Mouse (Mus musculus) midbrain, embryonic 12.5 days (tissue): ENCODE measurements around the gene Setd1a. TPM values are rescaled to one million over a fixed set of nuclear protein-coding genes. Genes with fewer than 3 reads are reported as not detected.

Source experiments
- ATAC-seq: fragments of 200-750 bp; cut with Nextera tagmentation; 2 replicates; pipeline ENCODE4 v1.8.0; 2017; ENCODE audit warnings: low read depth, moderate TSS enrichment, moderate library complexity; ENCODE audit not compliant: low FRiP score
- H3K27ac ChIP-seq: fragments of 300-500 bp; sonication (generic); replicated peaks from 2 replicates; pipeline ENCODE4 v1.5.1; 2016; ENCODE audit warnings: mild to moderate bottlenecking
- H3K27me3 ChIP-seq: fragments of 300-500 bp; sonication (generic); 2 replicates; pipeline ENCODE4 v1.6.1; 2016; ENCODE audit warnings: mild to moderate bottlenecking
- H3K36me3 ChIP-seq: fragments of 300-500 bp; sonication (generic); 2 replicates; pipeline ENCODE4 v1.6.1; 2016
- H3K4me1 ChIP-seq: fragments of 300-500 bp; sonication (generic); 2 replicates; pipeline ENCODE4 v1.6.1; 2016
- H3K4me2 ChIP-seq: fragments of 300-500 bp; sonication (generic); replicated peaks from 2 replicates; pipeline ENCODE4 v1.6.1; 2016; ENCODE audit warnings: mild to moderate bottlenecking, moderate library complexity
- H3K4me3 ChIP-seq: fragments of 300-500 bp; sonication (generic); 2 replicates; pipeline ENCODE4 v1.5.1; 2016; ENCODE audit warnings: mild to moderate bottlenecking
- H3K9ac ChIP-seq: fragments of 300-500 bp; sonication (generic); replicated peaks from 2 replicates; pipeline ENCODE4 v1.6.1; 2016; ENCODE audit warnings: mild to moderate bottlenecking, moderate library complexity
- H3K9me3 ChIP-seq: fragments of 300-500 bp; sonication (generic); 2 replicates; pipeline ENCODE4 v1.6.1; 2016; ENCODE audit warnings: mild to moderate bottlenecking
- WGBS: fragments of 180-500 bp; shearing (Covaris S2); methylation state at CpG from one replicate; pipeline ENCODE4 v1.1.7; 2016; 5-methylcytosine and 5-hydroxymethylcytosine counted together
- polyA plus RNA-seq: library from polyadenylated mRNA; unstranded; fragments of >200 nt; fragmentation: Nextera tagmentation; extraction: Ambion mirVana; gene quantifications from 2 replicates; pipeline ENCODE4 v1.2.1, GENCODE M21; 2016

Setd1a gene
- polyA plus RNA-seq, 1 experiment from 2014 or later = 22.9 TPM

- Histone ChIP-seq H3K4me2 (no peak overlapping the region), H3K36me3 (peaks cover 76% of the 10 kb centered on the region), H3K27ac (no peak overlapping the region), H3K4me1 (peaks cover 13% of the 10 kb centered on the region), H3K4me3 (no peak overlapping the region), H3K27me3 (no peaks in the 10 kb centered on the region), H3K9me3 (no peaks in the 10 kb centered on the region), H3K9ac (no peak overlapping the region; the same call in 1 of the 2 replicates)
- no peak for ATAC-seq
- WGBS = 85% methylated on average over 19 of the region's 19 CpGs
Measured at GRCm38 (mm10) chr7:127750131-127751127, 26.0 kb upstream of the Setd1a start.

GRCm38 (mm10) chr7:127751619-127752018 lies 24.9 kb upstream of the Setd1a start:
- no peaks in the 10 kb centered on the region for H3K9me3 ChIP-seq
- no peak overlapping the region for H3K27ac ChIP-seq
- ATAC-seq = no peak
- H3K4me2 ChIP-seq = no peak overlapping the region
- no peak overlapping the region for H3K4me3 ChIP-seq
- H3K27me3 ChIP-seq = no peaks in the 10 kb centered on the region
- H3K9ac ChIP-seq = no peak overlapping the region
- H3K36me3 ChIP-seq = peaks cover 88% of the 10 kb centered on the region
- peaks cover 15% of the 10 kb centered on the region for H3K4me1 ChIP-seq
- WGBS = 94% methylated on average over 5 of the region's 5 CpGs

- Histone ChIP-seq H3K9me3 (no peaks in the 10 kb centered on the region), H3K27ac (no peak overlapping the region), H3K27me3 (no peaks in the 10 kb centered on the region), H3K4me1 (peaks cover 16% of the 10 kb centered on the region), H3K9ac (no peak overlapping the region), H3K36me3 (peaks cover 93% of the 10 kb centered on the region), H3K4me2 (no peak overlapping the region), H3K4me3 (no peak overlapping the region)
- WGBS = 96% methylated on average over 27 of the region's 27 CpGs
- no peak for ATAC-seq
Measured at GRCm38 (mm10) chr7:127752069-127752468, 24.4 kb upstream of the Setd1a start.

- Histone ChIP-seq H3K27ac (no peak overlapping the region), H3K9me3 (no peaks in the 10 kb centered on the region), H3K27me3 (no peaks in the 10 kb centered on the region), H3K36me3 (peaks cover 100% of the 10 kb centered on the region), H3K9ac (no peak overlapping the region; the same call in 1 of the 2 replicates), H3K4me1 (peaks cover 5% of the 10 kb centered on the region), H3K4me3 (no peak overlapping the region), H3K4me2 (no peak overlapping the region)
- ATAC-seq = no peak
- WGBS = 78% methylated on average over 5 of the region's 5 CpGs
Measured at GRCm38 (mm10) chr7:127753158-127753557, 23.3 kb upstream of the Setd1a start.

GRCm38 (mm10) chr7:127753741-127754140 lies 22.7 kb upstream of the Setd1a start:
- Histone ChIP-seq H3K9ac (no peak overlapping the region), H3K27me3 (no peaks in the 10 kb centered on the region), H3K9me3 (no peaks in the 10 kb centered on the region), H3K4me2 (no peak overlapping the region), H3K36me3 (peaks cover 100% of the 10 kb centered on the region), H3K4me1 (0 out of 2 replicates have a peak, but pooled peaks cover 3% of the 10 kb centered on the region), H3K27ac (no peak overlapping the region), H3K4me3 (no peak overlapping the region)
- WGBS = 92% methylated on average over 7 of the region's 7 CpGs
- no peak for ATAC-seq

- H3K27me3 ChIP-seq = no peaks in the 10 kb centered on the region
- 80% methylated on average over 6 of the region's 6 CpGs for WGBS
- H3K9ac ChIP-seq = no peak overlapping the region
Measured at GRCm38 (mm10) chr7:127759716-127760115, 16.8 kb upstream of the Setd1a start.

GRCm38 (mm10) chr7:127760478-127760877 lies 16.0 kb upstream of the Setd1a start:
- H3K9ac ChIP-seq = no peak overlapping the region
- H3K27me3 ChIP-seq = no peaks in the 10 kb centered on the region
- no peak overlapping the region for H3K4me3 ChIP-seq
- no peaks in the 10 kb centered on the region for H3K9me3 ChIP-seq
- H3K27ac ChIP-seq = no peak overlapping the region
- H3K36me3 ChIP-seq = peaks cover 83% of the 10 kb centered on the region
- 88% methylated on average over 3 of the region's 3 CpGs for WGBS
- 0 out of 2 replicates have a peak, but pooled peaks cover 3% of the 10 kb centered on the region for H3K4me1 ChIP-seq
- no peak for ATAC-seq
- no peak overlapping the region for H3K4me2 ChIP-seq

More at GRCm38 (mm10) chr7:127759716-127760115, 16.8 kb upstream of the Setd1a start:
- H3K36me3 ChIP-seq = peaks cover 83% of the 10 kb centered on the region
- no peak overlapping the region for H3K4me2 ChIP-seq
- no peaks in the 10 kb centered on the region for H3K9me3 ChIP-seq
- no peak overlapping the region for H3K4me3 ChIP-seq
- H3K27ac ChIP-seq = no peak overlapping the region
- 0 out of 2 replicates have a peak, but pooled peaks cover 3% of the 10 kb centered on the region for H3K4me1 ChIP-seq
- no peak for ATAC-seq

- Histone ChIP-seq H3K4me2 (no peak overlapping the region), H3K9ac (no peak overlapping the region), H3K27ac (no peak overlapping the region), H3K4me1 (0 out of 2 replicates have a peak, but pooled peaks cover 3% of the 10 kb centered on the region), H3K9me3 (no peaks in the 10 kb centered on the region), H3K27me3 (no peaks in the 10 kb centered on the region), H3K4me3 (no peak overlapping the region), H3K36me3 (peaks cover 83% of the 10 kb centered on the region)
- no peak for ATAC-seq
- 50% methylated on average over 7 of the region's 7 CpGs for WGBS
Measured at GRCm38 (mm10) chr7:127761026-127761425, 15.4 kb upstream of the Setd1a start.

GRCm38 (mm10) chr7:127763642-127764041 lies 12.8 kb upstream of the Setd1a start:
- H3K4me1 ChIP-seq = peaks cover 7% of the 10 kb centered on the region
- H3K27me3 ChIP-seq = no peaks in the 10 kb centered on the region
- WGBS = 93% methylated on average over 4 of the region's 4 CpGs
- no peaks in the 10 kb centered on the region for H3K9me3 ChIP-seq
- no peak overlapping the region for H3K4me2 ChIP-seq
- H3K4me3 ChIP-seq = no peak overlapping the region
- H3K36me3 ChIP-seq = peaks cover 82% of the 10 kb centered on the region
- no peak overlapping the region for H3K9ac ChIP-seq
- H3K27ac ChIP-seq = no peak overlapping the region
- no peak for ATAC-seq

- Histone ChIP-seq H3K36me3 (peaks cover 68% of the 10 kb centered on the region), H3K4me2 (no peak overlapping the region), H3K27me3 (no peaks in the 10 kb centered on the region), H3K9me3 (no peaks in the 10 kb centered on the region), H3K4me3 (no peak overlapping the region), H3K4me1 (peaks cover 29% of the 10 kb centered on the region), H3K27ac (no peak overlapping the region), H3K9ac (no peak overlapping the region)
- ATAC-seq = no peak
- 89% methylated on average over 2 of the region's 2 CpGs for WGBS
Measured at GRCm38 (mm10) chr7:127765756-127766155, 10.7 kb upstream of the Setd1a start.

GRCm38 (mm10) chr7:127766851-127767609 lies 9.4 kb upstream of the Setd1a start:
- no peak overlapping the region for H3K27ac ChIP-seq
- H3K4me1 ChIP-seq = peaks cover 34% of the 10 kb centered on the region
- WGBS = 78% methylated on average over 17 of the region's 17 CpGs
- H3K27me3 ChIP-seq = no peaks in the 10 kb centered on the region
- no peaks in the 10 kb centered on the region for H3K9me3 ChIP-seq
- H3K9ac ChIP-seq = no peak overlapping the region
- H3K4me2 ChIP-seq = no peak overlapping the region
- H3K36me3 ChIP-seq = peaks cover 62% of the 10 kb centered on the region
- no peak overlapping the region for H3K4me3 ChIP-seq
- no peak for ATAC-seq
